Mouse (Mus musculus): ENCODE data around the gene Gm28434. TPM values are rescaled to one million over a fixed set of nuclear protein-coding genes. Genes with fewer than 3 reads are reported as not detected.

Gm28434 gene
- polyA plus RNA-seq, 1 experiment from 2014 or later = not detected

DNA sequence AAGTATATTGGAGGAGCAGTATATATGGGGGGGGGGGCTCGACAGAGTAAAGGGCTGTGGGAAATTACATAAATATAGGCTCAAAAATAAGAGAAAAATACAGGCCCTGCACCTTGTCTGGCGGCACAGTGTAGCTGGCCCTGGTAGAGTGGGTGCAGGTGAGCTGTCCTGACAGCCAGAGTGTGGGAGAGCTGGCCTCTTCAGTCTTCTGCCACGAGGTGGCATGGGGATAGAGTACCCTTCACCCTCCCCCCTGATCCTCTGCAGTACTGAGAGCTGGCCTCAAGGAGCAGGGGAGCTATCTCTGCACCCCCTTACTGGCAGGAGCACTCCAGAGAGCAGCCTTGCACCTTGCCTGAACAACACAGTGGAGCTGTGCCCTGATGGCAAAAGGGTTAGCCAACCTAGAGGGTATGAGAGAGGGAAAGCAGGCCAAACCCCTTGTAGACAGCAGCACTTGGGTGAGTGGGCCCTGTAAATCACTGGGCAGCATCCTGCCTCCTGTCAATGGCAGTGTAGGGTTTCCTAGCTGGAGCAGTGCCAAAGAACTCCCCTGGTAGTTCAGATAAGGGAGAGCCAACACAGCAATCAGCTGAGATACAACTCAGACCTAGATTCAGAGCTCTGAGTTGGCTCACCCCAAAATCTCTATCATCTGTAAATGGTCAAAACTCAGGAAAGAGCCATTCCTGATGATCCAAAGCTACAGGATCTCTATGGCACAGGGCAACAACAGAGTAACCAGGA is 13.3 kb downstream of the Gm28434 start:
- H3K9me3 ChIP-seq (ENCODE audit: control insufficient read depth) = no peaks in the 10 kb centered on the region
- H3K9ac ChIP-seq (ENCODE audit: low read depth, low read length) = no peak overlapping the region
- no peak for ATAC-seq
- WGBS = 50% methylated on average over 3 of the region's 3 CpGs
- H3K36me3 ChIP-seq (ENCODE audit: control insufficient read depth, insufficient read depth) = no peaks in the 10 kb centered on the region
- H3K4me3 ChIP-seq (ENCODE audit: low read depth, low read length) = no peak overlapping the region
- H3K4me1 ChIP-seq (replicated peaks; ENCODE audit: control insufficient read depth, insufficient read depth, low read length) = no peaks in the 10 kb centered on the region
- no peak overlapping the region for H3K4me2 ChIP-seq (replicated peaks; ENCODE audit: low read depth)
- no peaks in the 10 kb centered on the region for H3K27me3 ChIP-seq (replicated peaks; ENCODE audit: control insufficient read depth, insufficient read depth, low read length)
- no peak for TF ChIP-seq CTCF (IDR thresholded peaks at IDR 0.05; ENCODE audit: low read depth)
- no peak overlapping the region for H3K27ac ChIP-seq (ENCODE audit: low read depth, low read length)

DNA sequence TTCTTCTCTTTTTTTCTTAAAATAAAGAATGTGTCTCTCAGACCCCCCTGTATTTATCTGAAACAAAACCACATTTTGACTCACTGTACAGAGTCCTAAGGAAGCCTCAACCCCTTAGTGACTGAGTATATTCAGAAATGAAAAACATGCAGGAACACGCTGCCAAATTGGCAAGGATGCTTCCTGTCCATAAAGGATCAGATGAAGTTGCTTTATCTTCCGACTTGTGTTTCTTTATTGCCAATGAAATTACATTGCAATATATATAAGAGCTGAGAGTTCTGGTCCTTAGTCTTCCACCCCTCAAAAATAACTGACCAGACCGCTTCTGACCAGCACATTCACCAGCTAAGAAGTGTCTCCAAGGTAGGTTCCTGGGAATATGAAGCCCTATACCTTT is 32.9 kb downstream of the Gm28434 start, which contains the start of gene Smr3a:
TSS of gene Smr3a (plus strand) at position 301 of the 400 bp plus-strand sequence.
- 83% methylated on average over 3 of the region's 3 CpGs for WGBS
- TF ChIP-seq CTCF (IDR thresholded peaks at IDR 0.05; ENCODE audit: low read depth) = no peak

DNA sequence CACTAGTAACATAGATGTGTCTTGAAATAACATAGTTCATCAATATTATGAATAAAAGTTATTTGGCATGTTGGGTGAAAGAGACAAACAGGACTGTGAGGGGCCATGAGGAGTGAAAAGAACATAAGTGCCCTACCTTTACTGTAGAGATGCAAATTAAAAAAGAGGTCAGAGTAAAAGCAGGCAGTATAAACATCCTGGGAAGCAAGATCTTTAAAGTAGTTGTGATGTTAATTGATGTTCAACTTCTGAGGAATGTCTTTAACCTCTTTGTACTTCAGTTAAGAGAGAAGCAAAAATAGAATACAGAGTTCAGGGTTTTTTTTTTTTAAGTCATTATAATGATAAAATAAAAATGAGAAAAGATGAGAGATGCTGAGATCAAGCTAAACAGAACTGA is 35.9 kb downstream of the Gm28434 start:
- Histone ChIP-seq H3K4me3 (ENCODE audit: low read depth, low read length) (no peak overlapping the region), H3K27ac (ENCODE audit: low read depth, low read length) (no peak overlapping the region), H3K4me2 (replicated peaks; ENCODE audit: low read depth) (no peak overlapping the region), H3K27me3 (replicated peaks; ENCODE audit: control insufficient read depth, insufficient read depth, low read length) (no peaks in the 10 kb centered on the region), H3K9me3 (ENCODE audit: control insufficient read depth) (no peaks in the 10 kb centered on the region), H3K36me3 (ENCODE audit: control insufficient read depth, insufficient read depth) (no peaks in the 10 kb centered on the region), H3K4me1 (replicated peaks; ENCODE audit: control insufficient read depth, insufficient read depth, low read length) (no peaks in the 10 kb centered on the region), H3K9ac (ENCODE audit: low read depth, low read length) (no peak overlapping the region)
- no peak for ATAC-seq
- no peak for TF ChIP-seq CTCF (IDR thresholded peaks at IDR 0.05; ENCODE audit: low read depth)

More for the DNA sequence above, 32.9 kb downstream of the Gm28434 start, which contains the start of gene Smr3a:
- no peak for ATAC-seq
- no peak within 1 kb of the TSS for H3K9ac ChIP-seq (ENCODE audit: low read depth, low read length)
- H3K9me3 ChIP-seq (ENCODE audit: control insufficient read depth) = no peaks in the 10 kb centered on the region
- H3K36me3 ChIP-seq (ENCODE audit: control insufficient read depth, insufficient read depth) = no peaks in the 10 kb centered on the region
- no peaks in the 10 kb centered on the region for H3K4me1 ChIP-seq (replicated peaks; ENCODE audit: control insufficient read depth, insufficient read depth, low read length)
- no peak within 1 kb of the TSS for H3K27ac ChIP-seq (ENCODE audit: low read depth, low read length)
- H3K4me2 ChIP-seq (replicated peaks; ENCODE audit: low read depth) = no peak within 1 kb of the TSS
- H3K27me3 ChIP-seq (replicated peaks; ENCODE audit: control insufficient read depth, insufficient read depth, low read length) = no peaks in the 10 kb centered on the region
- no peak within 1 kb of the TSS for H3K4me3 ChIP-seq (ENCODE audit: low read depth, low read length)

Other genes with a start within 250 kb of the Gm28434 start
- gene Csn1s2a, start 194.9 kb upstream of the Gm28434 start, polyA plus RNA-seq (2015; fragmentation: Nextera tagmentation; extraction: Ambion mirVana) = 1.5 and 5.5 TPM in 2 replicates
- 0.21 TPM in 1 of 2 replicates, not detected in the other for gene Csn1s2b, start 161.4 kb upstream of the Gm28434 start, polyA plus RNA-seq (2015; fragmentation: Nextera tagmentation; extraction: Ambion mirVana)
- not detected in 2 replicates for gene Prr27, start 143.8 kb upstream of the Gm28434 start, polyA plus RNA-seq (2015; fragmentation: Nextera tagmentation; extraction: Ambion mirVana)
- not detected in 2 replicates for gene Odam, start 84.5 kb upstream of the Gm28434 start, polyA plus RNA-seq (2015; fragmentation: Nextera tagmentation; extraction: Ambion mirVana)
- 0.97 and 2.3 TPM in 2 replicates for gene Csn3, start 43.9 kb upstream of the Gm28434 start, polyA plus RNA-seq (2015; fragmentation: Nextera tagmentation; extraction: Ambion mirVana)
- not detected in 2 replicates for gene 2310003L06Rik, start 58 bp upstream of the Gm28434 start, polyA plus RNA-seq (2015; fragmentation: Nextera tagmentation; extraction: Ambion mirVana)
- not detected in 2 replicates for gene Cabs1, start 9.9 kb downstream of the Gm28434 start, polyA plus RNA-seq (2015; fragmentation: Nextera tagmentation; extraction: Ambion mirVana)
- gene Smr3a, start 33.0 kb downstream of the Gm28434 start, polyA plus RNA-seq (2015; fragmentation: Nextera tagmentation; extraction: Ambion mirVana) = not detected in 2 replicates
- gene Smr2, start 117.0 kb downstream of the Gm28434 start, polyA plus RNA-seq (2015; fragmentation: Nextera tagmentation; extraction: Ambion mirVana) = not detected in 2 replicates
- not detected in 2 replicates for gene Gm11116, start 142.0 kb downstream of the Gm28434 start, polyA plus RNA-seq (2015; fragmentation: Nextera tagmentation; extraction: Ambion mirVana)
- gene Gm11115, start 184.6 kb downstream of the Gm28434 start, polyA plus RNA-seq (2015; fragmentation: Nextera tagmentation; extraction: Ambion mirVana) = not detected in 2 replicates

All from intestine, postnatal 0 days (tissue).